Mouse (Mus musculus) myocyte (in vitro differentiated cells): ENCODE measurements around the gene Dab1. TPM values are rescaled to one million over a fixed set of nuclear protein-coding genes. Genes with fewer than 3 reads are reported as not detected.

Experiments used
- H3K27me3 ChIP-seq: one replicate; pipeline ENCODE4 v1.6.1; 2011; ENCODE audit not compliant: control insufficient read depth, insufficient read depth, insufficient read length
- H3K36me3 ChIP-seq: one replicate; pipeline ENCODE4 v1.6.1; 2011; ENCODE audit not compliant: control insufficient read depth, insufficient read depth
- H3K4me2 ChIP-seq: one replicate; pipeline ENCODE4 v1.6.1; 2011; ENCODE audit warnings: low read depth, control low read depth
- H3K4me3 ChIP-seq: one replicate; pipeline ENCODE4 v1.5.1; 2011; ENCODE audit warnings: mild to moderate bottlenecking, control low read depth, moderate library complexity
- H3K79me2 ChIP-seq: one replicate; pipeline ENCODE4 v1.6.1; 2011; ENCODE audit not compliant: control insufficient read depth, insufficient read depth
- H3ac ChIP-seq: one replicate; pipeline ENCODE4 v1.6.1; 2011; ENCODE audit not compliant: control insufficient read depth, insufficient read length
- CEBPB ChIP-seq: IDR thresholded peaks from 2 replicates; pipeline ENCODE4 v1.6.1; 2011; ENCODE audit warnings: mild to moderate bottlenecking, moderate library complexity; ENCODE audit not compliant: poor library complexity, insufficient read depth, severe bottlenecking
- E2F4 ChIP-seq: IDR thresholded peaks from one replicate; pipeline ENCODE4 v1.6.1; 2011; ENCODE audit warnings: mild to moderate bottlenecking, control low read depth, moderate library complexity; ENCODE audit not compliant: insufficient read depth
- MAX ChIP-seq: IDR thresholded peaks from one replicate; pipeline ENCODE4 v1.6.1; 2011; ENCODE audit warnings: low read depth, mild to moderate bottlenecking, control low read depth
- MYOD1 ChIP-seq, 3 experiments: IDR thresholded peaks; one replicate each; pipeline ENCODE4 v1.6.1; 2011; ENCODE audit warnings: control low read depth in 2 of 3, low read depth in 2 of 3, mild to moderate bottlenecking in 2 of 3, moderate library complexity in 1 of 3; ENCODE audit not compliant: insufficient read length in 2 of 3, control insufficient read depth in 1 of 3
- MYOG ChIP-seq, 3 experiments: IDR thresholded peaks; one replicate each; pipeline ENCODE4 v1.6.1; 2011; ENCODE audit warnings: control low read depth in 2 of 3, low read depth in 2 of 3, mild to moderate bottlenecking in 2 of 3; ENCODE audit not compliant: insufficient read length in 2 of 3, control insufficient read depth in 1 of 3, insufficient read depth in 1 of 3
- POLR2A ChIP-seq: IDR thresholded peaks from one replicate; pipeline ENCODE4 v1.6.1; 2011; ENCODE audit warnings: low read depth, mild to moderate bottlenecking, control low read depth, moderate library complexity; ENCODE audit not compliant: insufficient read length
- POLR2AphosphoS2 ChIP-seq: IDR thresholded peaks from one replicate; pipeline ENCODE4 v1.6.1; 2011; ENCODE audit warnings: low read depth, control low read depth; ENCODE audit not compliant: insufficient read length
- REST ChIP-seq: IDR thresholded peaks from one replicate; pipeline ENCODE4 v1.6.1; 2011; ENCODE audit warnings: mild to moderate bottlenecking, control low read depth, moderate library complexity; ENCODE audit not compliant: insufficient read depth, insufficient read length
- SRF ChIP-seq: IDR thresholded peaks from one replicate; pipeline ENCODE4 v1.6.1; 2011; ENCODE audit warnings: low read depth; ENCODE audit not compliant: control insufficient read depth, insufficient read length
- TCF12 ChIP-seq: IDR thresholded peaks from one replicate; pipeline ENCODE4 v1.6.1; 2011; ENCODE audit warnings: mild to moderate bottlenecking, control low read depth; ENCODE audit not compliant: poor library complexity, insufficient read depth, severe bottlenecking
- TCF3 ChIP-seq: IDR thresholded peaks from one replicate; pipeline ENCODE4 v1.6.1; 2011; ENCODE audit warnings: low read depth, control low read depth; ENCODE audit not compliant: insufficient read length
- USF1 ChIP-seq: IDR thresholded peaks from one replicate; pipeline ENCODE4 v1.6.1; 2011; ENCODE audit warnings: low read depth, mild to moderate bottlenecking, control low read depth, moderate library complexity
- polyA plus RNA-seq: library from polyadenylated mRNA; unstranded; fragments of >200 nt; fragmentation: generic; extraction: Trizol; gene quantifications from one replicate; pipeline ENCODE4 v1.2.1, GENCODE M21; 2012; ENCODE audit warnings: missing spikeins

Gene Dab1
- polyA plus RNA-seq, 1 experiment, result not detected

GRCm38 (mm10) chr4:103804461-103804860, 185.3 kb downstream of the Dab1 start:
- H3K79me2 ChIP-seq, result no peaks in the 10 kb centered on the region
- H3K4me2 ChIP-seq, result no peak overlapping the region
- H3K27me3 ChIP-seq, result no peaks in the 10 kb centered on the region
- no peak overlapping the region for H3ac ChIP-seq
- no peak for TF ChIP-seq POLR2AphosphoS2
- no peak for TF ChIP-seq MYOD1 (IDR thresholded peaks at IDR 0.05; ENCODE audit: control insufficient read depth in 1 of 3, insufficient read length in 2 of 3, low read depth in 2 of 3)
- H3K4me3 ChIP-seq, result no peak overlapping the region
- H3K36me3 ChIP-seq, result no peaks in the 10 kb centered on the region

DNA sequence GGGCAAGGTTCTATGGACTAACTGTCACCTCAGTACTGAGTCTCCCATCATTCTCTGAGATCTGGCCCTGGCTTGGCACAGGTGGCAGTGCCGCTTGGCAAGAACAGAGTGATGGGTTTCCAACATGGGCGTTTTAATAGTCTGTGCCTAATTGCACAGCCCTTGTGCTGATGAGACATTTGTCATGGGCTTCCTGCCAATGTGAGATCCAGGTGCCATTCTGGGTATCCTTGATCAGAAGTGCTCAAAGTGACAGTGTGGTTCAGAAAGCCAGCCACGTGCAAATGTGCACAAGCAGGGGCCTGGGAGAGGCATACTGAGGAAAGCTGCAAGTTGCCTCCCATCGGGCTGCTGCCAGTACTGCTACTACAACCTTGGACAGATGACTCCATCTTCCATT, 203.5 kb downstream of the Dab1 start:
- H3K27me3 ChIP-seq, result no peaks in the 10 kb centered on the region
- no peak overlapping the region for H3ac ChIP-seq
- H3K4me3 ChIP-seq, result no peak overlapping the region
- H3K36me3 ChIP-seq, result no peaks in the 10 kb centered on the region
- H3K4me2 ChIP-seq, result no peak overlapping the region
- TF ChIP-seq SRF, result no peak
- no peak for TF ChIP-seq TCF12
- TF ChIP-seq TCF3, result no peak
- no peak for TF ChIP-seq MAX
- TF ChIP-seq POLR2AphosphoS2, result no peak
- no peak for TF ChIP-seq MYOD1 (IDR thresholded peaks at IDR 0.05; ENCODE audit: control insufficient read depth in 1 of 3, insufficient read length in 2 of 3, low read depth in 2 of 3)
- no peak for TF ChIP-seq REST
- no peak for TF ChIP-seq MYOG (IDR thresholded peaks at IDR 0.05; ENCODE audit: control insufficient read depth in 1 of 3, insufficient read depth in 1 of 3, insufficient read length in 2 of 3, low read depth in 2 of 3)
- TF ChIP-seq CEBPB, result no peak
- no peak for TF ChIP-seq USF1
- TF ChIP-seq E2F4, result no peak
- no peak for TF ChIP-seq POLR2A
- H3K79me2 ChIP-seq, result no peaks in the 10 kb centered on the region

DNA sequence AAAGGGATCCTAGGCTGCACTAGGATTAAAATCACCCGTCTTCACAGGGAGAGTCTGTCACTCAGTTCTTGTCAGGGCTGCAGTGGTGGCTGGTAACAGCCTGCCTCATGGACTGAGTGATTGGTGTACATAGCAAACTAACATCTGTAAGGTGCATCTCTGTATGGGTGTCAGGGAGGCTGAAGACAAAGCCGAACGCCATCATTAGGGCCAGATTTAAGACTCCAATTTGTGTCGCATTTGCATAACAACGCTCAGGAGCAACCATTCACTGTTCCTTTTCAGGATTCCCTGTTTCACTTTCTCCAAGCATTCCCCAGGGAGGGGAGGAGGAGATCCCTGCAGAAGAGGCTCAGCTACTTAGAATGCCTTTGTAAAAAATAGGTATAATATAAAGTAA, 219.2 kb downstream of the Dab1 start:
- H3ac ChIP-seq, result no peak overlapping the region
- no peak for TF ChIP-seq POLR2AphosphoS2
- no peak for TF ChIP-seq TCF12
- no peak for TF ChIP-seq E2F4
- no peak for TF ChIP-seq MYOG (IDR thresholded peaks at IDR 0.05; ENCODE audit: control insufficient read depth in 1 of 3, insufficient read depth in 1 of 3, insufficient read length in 2 of 3, low read depth in 2 of 3)
- TF ChIP-seq MAX, result no peak
- no peak for TF ChIP-seq POLR2A
- TF ChIP-seq TCF3, result no peak
- no peak for TF ChIP-seq USF1
- TF ChIP-seq CEBPB, result no peak
- no peak for TF ChIP-seq SRF
- TF ChIP-seq REST, result no peak
- no peak for TF ChIP-seq MYOD1 (IDR thresholded peaks at IDR 0.05; ENCODE audit: control insufficient read depth in 1 of 3, insufficient read length in 2 of 3, low read depth in 2 of 3)
- no peaks in the 10 kb centered on the region for H3K27me3 ChIP-seq
- H3K4me3 ChIP-seq, result no peak overlapping the region
- no peak overlapping the region for H3K4me2 ChIP-seq
- no peaks in the 10 kb centered on the region for H3K36me3 ChIP-seq
- H3K79me2 ChIP-seq, result no peaks in the 10 kb centered on the region

- TF ChIP-seq MYOG (IDR thresholded peaks at IDR 0.05; ENCODE audit: control insufficient read depth in 1 of 3, insufficient read depth in 1 of 3, insufficient read length in 2 of 3, low read depth in 2 of 3) (no peak), POLR2A (no peak), REST (no peak), E2F4 (no peak), SRF (no peak), TCF3 (no peak), TCF12 (no peak), CEBPB (no peak), MAX (no peak), USF1 (no peak), POLR2AphosphoS2 (no peak), MYOD1 (IDR thresholded peaks at IDR 0.05; ENCODE audit: control insufficient read depth in 1 of 3, insufficient read length in 2 of 3, low read depth in 2 of 3) (no peak)
- no peaks in the 10 kb centered on the region for H3K79me2 ChIP-seq
- no peak overlapping the region for H3K4me2 ChIP-seq
- no peaks in the 10 kb centered on the region for H3K36me3 ChIP-seq
- no peak overlapping the region for H3K4me3 ChIP-seq
- no peaks in the 10 kb centered on the region for H3K27me3 ChIP-seq
- H3ac ChIP-seq, result no peak overlapping the region
These were observed 220.4 kb downstream of the Dab1 start for GRCm38 (mm10) chr4:103839541-103839940.

- Histone ChIP-seq H3K4me2 (no peak overlapping the region), H3K27me3 (no peaks in the 10 kb centered on the region), H3K79me2 (no peaks in the 10 kb centered on the region), H3K36me3 (no peaks in the 10 kb centered on the region), H3ac (no peak overlapping the region), H3K4me3 (no peak overlapping the region)
- TF ChIP-seq USF1, result no peak
- no peak for TF ChIP-seq MYOG (IDR thresholded peaks at IDR 0.05; ENCODE audit: control insufficient read depth in 1 of 3, insufficient read depth in 1 of 3, insufficient read length in 2 of 3, low read depth in 2 of 3)
- no peak for TF ChIP-seq POLR2AphosphoS2
These were observed 222.0 kb downstream of the Dab1 start for GRCm38 (mm10) chr4:103841126-103841525.
